Mouse (Mus musculus) urinary bladder, postnatal 14 days (tissue): ENCODE measurements around the gene Rcn3.
A peak's percentile ranks its signal among the peaks of the same experiment; 100 is the strongest.
"Not testable (repeated sequence)": the region's sequence is repeated elsewhere in the genome, so short reads cannot be mapped to it uniquely, and the experiment has no call there.

Experiments
- DNase-seq: peaks from one replicate; pipeline ENCODE4 v3.0.0; 2021; ENCODE audit warnings: low spot score

The Rcn3 gene

GRCm38 (mm10) chr7:45124224-45125143 is 32.5 kb upstream of the Rcn3 start, which contains the start of gene Rps11:
TSS of gene Rps11 (minus strand) at chr7:45124439.
- peak; percentile 99 for DNase-seq

- DNase-seq = peak; percentile 41
Observed at GRCm38 (mm10) chr7:45123186-45123570, 31.2 kb upstream of the Rcn3 start.

GRCm38 (mm10) chr7:45122561-45123185 is 30.7 kb upstream of the Rcn3 start:
- DNase-seq = no peak

GRCm38 (mm10) chr7:45121966-45122365 is 29.9 kb upstream of the Rcn3 start:
- DNase-seq = no peak

GRCm38 (mm10) chr7:45121404-45121803 is 29.4 kb upstream of the Rcn3 start:
- DNase-seq = no peak

- DNase-seq = no peak
Observed at GRCm38 (mm10) chr7:45119780-45120709, 28.0 kb upstream of the Rcn3 start.

GRCm38 (mm10) chr7:45118336-45118735 is 26.3 kb upstream of the Rcn3 start:
- no peak for DNase-seq

GRCm38 (mm10) chr7:45117566-45117965 is 25.5 kb upstream of the Rcn3 start:
- DNase-seq = no peak

- no peak for DNase-seq
Observed at GRCm38 (mm10) chr7:45113476-45113875, 21.5 kb upstream of the Rcn3 start.

GRCm38 (mm10) chr7:45112529-45112928 is 20.5 kb upstream of the Rcn3 start:
- no peak for DNase-seq

GRCm38 (mm10) chr7:45111940-45112339 is 19.9 kb upstream of the Rcn3 start:
- no peak for DNase-seq

- not testable (repeated sequence) for DNase-seq
Observed at GRCm38 (mm10) chr7:45110089-45110488, 18.1 kb upstream of the Rcn3 start.

GRCm38 (mm10) chr7:45107052-45107645 is 15.1 kb upstream of the Rcn3 start:
- no peak for DNase-seq

- no peak for DNase-seq
Observed at GRCm38 (mm10) chr7:45106441-45106840, 14.4 kb upstream of the Rcn3 start.

- DNase-seq = no peak
Observed at GRCm38 (mm10) chr7:45105491-45105890, 13.5 kb upstream of the Rcn3 start.

- DNase-seq = no peak
Observed at GRCm38 (mm10) chr7:45104941-45105340, 12.9 kb upstream of the Rcn3 start.

GRCm38 (mm10) chr7:45103652-45104180 is 11.7 kb upstream of the Rcn3 start, which contains the start of gene Fcgrt:
TSS of gene Fcgrt (minus strand) at chr7:45103851.
- DNase-seq = peak; percentile 93

- no peak for DNase-seq
Observed at GRCm38 (mm10) chr7:45102940-45103585, 11.0 kb upstream of the Rcn3 start.

- no peak for DNase-seq
Observed at GRCm38 (mm10) chr7:45102441-45102840, 10.4 kb upstream of the Rcn3 start.

GRCm38 (mm10) chr7:45100046-45100445 is 8.0 kb upstream of the Rcn3 start:
- no peak for DNase-seq
